Mouse (Mus musculus): Measurements from ENCODE around the gene Lyzl4.
"Not testable (repeated sequence)": the region's sequence is repeated elsewhere in the genome, so short reads cannot be mapped to it uniquely, and the experiment has no call there.

Lyzl4 gene

GRCm38 (mm10) chr9:121600861-121601427, 41.0 kb downstream of the Lyzl4 start:
- DNase-seq (ENCODE audit: low read depth in 2 of 2, low spot score in 2 of 2): no peak

- no peak for DNase-seq (ENCODE audit: low read depth in 2 of 2, low spot score in 2 of 2)
These were observed 41.6 kb downstream of the Lyzl4 start for GRCm38 (mm10) chr9:121600201-121600860.

GRCm38 (mm10) chr9:121599551-121599950, 42.3 kb downstream of the Lyzl4 start:
- no peak for DNase-seq (ENCODE audit: low read depth in 2 of 2, low spot score in 2 of 2)

- no peak for DNase-seq (ENCODE audit: low read depth in 2 of 2, low spot score in 2 of 2)
These were observed 43.8 kb downstream of the Lyzl4 start for GRCm38 (mm10) chr9:121598106-121598505.

GRCm38 (mm10) chr9:121594771-121595170, 47.1 kb downstream of the Lyzl4 start:
- DNase-seq (ENCODE audit: low read depth in 2 of 2, low spot score in 2 of 2): no peak

- not testable (repeated sequence) for DNase-seq (ENCODE audit: low read depth in 2 of 2, low spot score in 2 of 2)
These were observed 48.1 kb downstream of the Lyzl4 start for GRCm38 (mm10) chr9:121593768-121594167.

- no peak for DNase-seq (ENCODE audit: low read depth in 2 of 2, low spot score in 2 of 2)
These were observed 48.8 kb downstream of the Lyzl4 start for GRCm38 (mm10) chr9:121592948-121593550.

- no peak for DNase-seq (ENCODE audit: low read depth in 2 of 2, low spot score in 2 of 2)
These were observed 52.4 kb downstream of the Lyzl4 start for GRCm38 (mm10) chr9:121589533-121589932.

- DNase-seq (ENCODE audit: low read depth in 2 of 2, low spot score in 2 of 2): no peak
These were observed 67.5 kb downstream of the Lyzl4 start for GRCm38 (mm10) chr9:121574380-121574779.

- DNase-seq (ENCODE audit: low read depth in 2 of 2, low spot score in 2 of 2): no peak
These were observed 73.4 kb downstream of the Lyzl4 start for GRCm38 (mm10) chr9:121568451-121568850.

GRCm38 (mm10) chr9:121566387-121566786, 75.5 kb downstream of the Lyzl4 start:
- DNase-seq (ENCODE audit: low read depth in 2 of 2, low spot score in 2 of 2): no peak

GRCm38 (mm10) chr9:121563276-121563675, 78.6 kb downstream of the Lyzl4 start:
- DNase-seq (ENCODE audit: low read depth in 2 of 2, low spot score in 2 of 2): no peak

GRCm38 (mm10) chr9:121560515-121560914, 81.4 kb downstream of the Lyzl4 start:
- no peak for DNase-seq (ENCODE audit: low read depth in 2 of 2, low spot score in 2 of 2)

GRCm38 (mm10) chr9:121558167-121558566, 83.7 kb downstream of the Lyzl4 start:
- no peak for DNase-seq (ENCODE audit: low read depth in 2 of 2, low spot score in 2 of 2)

GRCm38 (mm10) chr9:121556913-121557312, 85.0 kb downstream of the Lyzl4 start:
- no peak for DNase-seq (ENCODE audit: low read depth in 2 of 2, low spot score in 2 of 2)

GRCm38 (mm10) chr9:121555395-121556000, 86.4 kb downstream of the Lyzl4 start:
- no peak for DNase-seq (ENCODE audit: low read depth in 2 of 2, low spot score in 2 of 2)

- DNase-seq (ENCODE audit: low read depth in 2 of 2, low spot score in 2 of 2): no peak
These were observed 88.3 kb downstream of the Lyzl4 start for GRCm38 (mm10) chr9:121553643-121554042.

- DNase-seq (ENCODE audit: low read depth in 2 of 2, low spot score in 2 of 2): no peak
These were observed 91.5 kb downstream of the Lyzl4 start for GRCm38 (mm10) chr9:121550327-121550771.

GRCm38 (mm10) chr9:121549444-121549843, 92.5 kb downstream of the Lyzl4 start:
- DNase-seq (ENCODE audit: low read depth in 2 of 2, low spot score in 2 of 2): no peak

GRCm38 (mm10) chr9:121549010-121549409, 92.9 kb downstream of the Lyzl4 start:
- no peak for DNase-seq (ENCODE audit: low read depth in 2 of 2, low spot score in 2 of 2)

- no peak for DNase-seq (ENCODE audit: low read depth in 2 of 2, low spot score in 2 of 2)
These were observed 94.5 kb downstream of the Lyzl4 start for GRCm38 (mm10) chr9:121547431-121547830.

GRCm38 (mm10) chr9:121541530-121541929, 100.4 kb downstream of the Lyzl4 start:
- no peak for DNase-seq (ENCODE audit: low read depth in 2 of 2, low spot score in 2 of 2)
